Mouse (Mus musculus): ENCODE measurements around the gene Dpf1. TPM values are rescaled to one million over a fixed set of nuclear protein-coding genes. Genes with fewer than 3 reads are reported as not detected.

Gene Dpf1
- total RNA-seq (2021) = 1.8 and 2.4 TPM in 2 replicates
- long read RNA-seq, experiment 1 = 0 reads
- long read RNA-seq, experiment 2, partial matches to known transcripts = 0 of 1 reads
- long read RNA-seq, experiment 2, other reads (novel, unspliced or antisense) = 0 of 1 reads

DNA sequence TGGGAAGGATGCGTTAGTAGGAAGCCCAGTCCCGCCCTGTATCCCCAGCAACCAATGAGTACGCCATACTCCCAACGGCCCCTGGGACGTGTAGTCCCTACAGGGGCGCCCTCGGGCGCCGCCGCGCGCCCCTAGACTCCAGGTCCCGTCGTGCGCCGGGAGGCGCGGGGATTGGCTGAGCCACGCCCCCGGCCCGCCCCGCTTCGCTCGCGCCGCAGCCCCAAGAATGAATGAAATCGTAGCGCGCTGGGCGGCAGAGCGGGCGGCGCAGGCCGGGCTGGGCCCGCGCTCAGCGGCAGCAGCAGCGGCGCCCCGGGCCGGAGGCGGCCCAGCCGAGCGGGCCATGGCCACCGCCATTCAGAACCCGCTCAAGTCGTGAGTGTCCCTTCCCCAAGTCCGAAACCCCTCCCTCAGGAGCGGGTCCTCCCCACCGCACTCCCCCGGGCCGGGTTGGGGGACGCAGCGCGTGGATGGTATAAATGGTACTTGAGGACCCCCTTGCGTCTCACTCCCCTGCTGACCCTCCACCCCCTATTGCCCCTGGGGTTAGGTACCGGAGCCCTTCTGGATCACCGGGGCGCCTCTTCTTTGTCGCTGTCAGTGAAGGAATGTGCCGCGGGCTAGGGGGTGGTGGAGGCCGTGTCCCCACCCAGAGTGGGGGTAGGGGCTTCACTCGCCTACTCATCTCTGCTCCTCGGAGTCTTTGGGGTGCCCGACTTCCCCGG lies at the start of gene Dpf1:
Dpf1 (plus strand) TSS at position 214 of the 725 bp plus-strand sequence.
- DNase-seq = peak; percentile 91

DNA sequence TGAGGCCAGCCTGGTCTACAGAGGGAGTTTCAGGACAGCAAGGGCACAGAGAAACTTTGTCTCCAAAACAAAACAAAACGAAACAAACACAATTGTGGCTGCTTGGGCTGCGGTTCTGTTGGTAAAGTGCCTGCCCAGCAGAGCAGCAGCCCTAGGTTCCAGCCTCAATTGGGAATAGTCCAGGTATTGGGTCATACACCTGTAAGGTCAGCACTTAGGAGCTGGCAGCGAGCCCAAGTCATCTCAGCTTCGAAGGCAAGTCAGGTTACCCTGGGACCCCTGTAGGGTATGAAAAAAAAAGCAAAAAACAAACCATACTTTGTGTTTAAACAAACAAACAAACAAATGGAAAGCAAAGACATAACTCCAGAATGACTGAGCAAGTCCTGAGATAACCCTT lies 47.9 kb upstream of the Dpf1 start:
- DNase-seq = no peak

DNA sequence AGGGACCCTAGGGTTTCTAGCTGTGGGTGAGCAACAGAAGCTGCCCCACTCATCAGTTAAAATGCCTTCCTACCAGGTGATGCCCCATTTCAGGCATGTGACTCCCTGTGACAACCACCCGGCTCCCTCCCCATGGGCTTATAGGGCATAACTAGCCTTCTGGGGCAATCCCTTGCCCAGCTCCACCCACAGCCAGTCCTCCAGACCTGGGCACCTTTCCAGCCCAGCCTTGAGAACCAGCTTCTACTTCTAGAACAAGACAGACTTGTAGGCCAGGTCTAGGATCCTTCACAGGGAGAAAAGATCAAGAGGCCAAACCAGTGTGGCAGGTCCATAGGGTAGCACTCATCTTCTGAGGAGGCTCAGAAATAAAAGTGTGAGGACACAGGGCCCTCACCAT lies 46.4 kb upstream of the Dpf1 start:
- DNase-seq = peak; percentile 65

DNA sequence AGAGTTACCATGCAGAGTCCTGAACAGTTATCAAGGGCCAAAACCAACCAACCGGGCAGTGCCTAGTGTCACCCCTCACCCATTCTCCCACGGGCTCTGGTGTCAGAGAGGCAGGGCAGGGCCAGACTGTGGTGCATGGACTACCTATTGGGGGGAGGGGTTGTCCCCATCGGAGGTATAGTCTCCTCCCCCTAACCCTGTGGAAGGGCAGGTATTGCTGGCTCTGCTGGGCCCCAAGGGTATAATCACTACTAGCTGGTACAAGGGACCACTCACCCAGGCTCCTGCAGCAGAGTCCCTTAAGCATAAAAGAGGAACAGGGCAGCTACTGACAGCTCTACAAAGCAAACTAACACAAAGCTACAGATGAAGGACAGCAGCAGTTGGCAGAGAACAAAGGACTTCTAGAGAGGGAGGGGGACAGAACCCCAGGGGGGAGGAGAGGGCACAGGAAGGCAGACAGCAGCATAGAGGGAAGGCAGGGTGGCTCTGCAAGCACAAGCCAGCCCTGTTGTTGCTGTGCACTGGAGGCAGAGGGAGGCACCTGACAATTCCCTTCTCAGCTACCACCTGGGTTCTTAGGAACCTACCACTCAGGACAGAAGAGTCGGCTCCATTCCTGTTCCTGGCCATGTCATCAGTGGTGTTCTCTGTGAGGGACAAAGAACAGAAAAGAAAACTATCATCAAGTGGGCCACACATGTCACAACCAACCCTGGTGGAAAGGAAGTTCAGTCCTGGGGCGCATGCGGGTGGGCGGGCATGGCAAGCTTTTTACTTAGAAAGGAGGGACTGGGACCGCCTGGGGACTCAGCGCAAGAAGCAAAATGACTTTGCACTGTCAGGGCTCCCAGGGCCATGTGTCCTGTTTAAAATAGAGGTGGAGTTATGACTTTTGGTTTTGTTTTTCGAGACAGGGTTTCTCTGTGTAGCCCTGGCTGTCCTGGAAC lies 43.7 kb upstream of the Dpf1 start:
- no peak for DNase-seq

DNA sequence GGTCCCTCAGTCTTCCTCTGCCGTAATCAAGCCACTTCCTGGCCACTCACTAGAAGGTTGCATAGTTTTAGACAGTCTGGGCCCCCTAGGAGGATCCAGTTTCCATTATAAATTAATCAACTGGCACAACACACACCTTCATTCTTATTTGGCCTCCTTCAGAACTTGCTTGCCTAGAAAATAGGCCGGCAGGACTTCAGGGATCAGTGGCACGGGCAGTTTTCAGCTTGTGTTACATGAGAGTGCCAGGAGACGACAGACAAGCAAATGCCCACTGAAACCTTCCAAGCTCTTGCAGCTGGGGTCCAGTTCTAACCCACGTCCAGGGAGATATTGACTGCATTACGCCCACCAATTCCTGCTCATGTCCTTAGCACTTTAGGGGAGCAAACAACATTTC lies 41.6 kb upstream of the Dpf1 start:
- DNase-seq = no peak

DNA sequence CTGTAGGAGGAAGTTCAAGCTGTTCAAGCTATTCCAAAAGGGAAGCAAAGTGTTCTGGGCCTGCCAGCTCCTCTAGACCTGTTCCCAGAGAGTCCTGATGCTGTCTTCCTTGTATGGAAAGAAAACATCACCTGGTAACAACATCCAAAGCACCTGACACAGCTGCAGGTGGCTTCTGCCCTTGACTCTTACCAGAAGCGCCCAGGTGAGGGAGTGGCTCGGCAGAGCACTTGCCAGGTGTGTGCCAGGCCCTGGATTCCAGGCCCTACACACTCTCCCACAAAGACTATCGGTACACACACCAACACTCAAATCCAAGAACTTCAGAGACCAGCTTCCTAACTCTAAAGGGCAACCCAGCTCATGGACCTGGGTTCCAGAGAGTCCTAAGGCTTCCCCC lies 39.9 kb upstream of the Dpf1 start:
- DNase-seq = no peak

DNA sequence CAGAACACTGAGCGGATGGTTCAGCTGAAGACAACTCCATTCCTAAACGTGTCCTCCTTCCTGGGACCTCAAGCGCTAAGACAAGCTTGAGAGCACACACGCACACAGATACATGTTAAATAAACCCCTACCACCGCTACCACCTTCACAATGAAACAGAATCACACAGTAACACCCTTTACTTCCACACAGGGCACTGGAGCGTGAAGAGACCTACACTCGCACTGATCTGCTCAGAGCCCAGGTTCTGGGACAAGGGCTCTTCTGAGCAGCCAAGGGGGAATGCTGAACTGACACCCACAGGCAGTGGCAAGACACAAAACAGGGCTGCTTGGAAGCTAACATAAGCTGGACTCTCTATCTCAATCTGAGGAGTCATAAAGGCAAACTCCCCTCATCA lies 38.1 kb upstream of the Dpf1 start:
- no peak for DNase-seq

DNA sequence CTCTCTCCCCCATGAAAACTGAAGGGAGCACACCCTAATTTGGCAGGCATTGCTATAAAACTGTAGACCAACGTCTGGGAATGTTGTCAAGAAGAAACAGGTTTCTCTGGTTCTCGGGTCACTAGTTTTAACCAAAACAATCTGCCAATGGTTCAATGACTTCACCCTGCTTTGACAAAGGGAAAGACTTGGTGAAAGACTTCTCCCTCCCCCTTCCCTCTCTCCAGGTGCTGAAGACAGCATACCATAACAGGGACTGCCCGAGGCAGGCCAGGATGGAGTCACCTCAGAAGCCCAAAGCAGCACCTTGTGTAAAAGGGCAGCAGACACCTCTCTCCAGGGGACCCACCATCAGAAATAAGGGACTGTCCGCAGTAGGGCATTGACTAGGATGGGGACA lies 36.8 kb upstream of the Dpf1 start:
- no peak for DNase-seq

DNA sequence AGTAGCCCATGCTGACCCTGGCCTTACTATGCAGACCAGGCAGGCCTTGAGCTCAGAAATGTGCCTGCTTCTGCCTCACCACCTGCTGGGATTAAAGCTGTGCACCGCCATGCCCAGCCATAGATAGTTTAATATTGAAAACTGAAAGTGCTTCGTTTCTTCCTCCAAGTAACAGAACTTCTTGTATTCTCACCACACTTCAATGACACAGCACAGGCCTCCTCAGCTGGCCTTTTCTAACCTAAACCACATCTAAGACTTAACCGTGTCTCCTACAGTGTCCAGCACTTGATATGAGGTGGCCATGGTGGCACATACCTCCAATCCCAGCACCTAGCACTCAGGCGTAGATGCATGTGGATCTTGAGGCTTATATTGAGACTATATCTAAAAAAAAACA lies 33.3 kb upstream of the Dpf1 start:
- no peak for DNase-seq

DNA sequence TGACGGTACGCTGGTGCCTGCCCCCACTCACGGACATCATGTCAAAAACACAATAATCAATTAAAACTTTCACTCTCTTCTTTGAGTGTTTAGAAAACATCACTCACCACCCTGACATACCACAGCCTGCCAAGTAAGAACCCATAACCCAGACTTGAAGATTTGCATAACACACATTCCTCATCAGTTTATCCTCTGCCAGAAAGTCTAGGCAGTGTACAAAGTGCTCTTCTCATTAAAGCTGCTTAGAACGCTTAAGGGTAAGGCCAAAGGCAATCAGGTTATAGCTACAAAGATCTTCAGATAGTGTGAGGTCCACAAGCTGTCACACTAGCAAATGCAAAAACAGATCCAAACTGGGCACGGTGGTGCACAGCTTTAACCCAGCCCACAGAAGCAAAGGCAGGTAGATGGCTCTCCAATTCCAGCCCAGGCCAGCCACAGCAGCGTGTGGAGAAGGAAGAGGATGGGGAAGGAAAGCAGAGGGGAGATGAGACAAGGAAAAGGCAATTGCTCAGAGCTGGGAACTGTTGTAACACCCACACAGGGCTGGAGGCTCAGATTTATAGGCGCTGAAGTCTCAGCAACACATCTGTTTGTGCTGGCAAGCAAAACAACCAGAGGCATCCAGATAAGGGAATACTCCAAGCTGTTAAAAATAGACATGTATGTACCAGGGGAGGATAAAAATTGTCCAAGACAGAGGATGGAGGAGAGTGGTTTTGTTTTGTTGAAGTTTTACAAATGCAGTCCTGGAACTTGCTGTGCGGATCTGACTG lies 31.9 kb upstream of the Dpf1 start:
- no peak for DNase-seq

DNA sequence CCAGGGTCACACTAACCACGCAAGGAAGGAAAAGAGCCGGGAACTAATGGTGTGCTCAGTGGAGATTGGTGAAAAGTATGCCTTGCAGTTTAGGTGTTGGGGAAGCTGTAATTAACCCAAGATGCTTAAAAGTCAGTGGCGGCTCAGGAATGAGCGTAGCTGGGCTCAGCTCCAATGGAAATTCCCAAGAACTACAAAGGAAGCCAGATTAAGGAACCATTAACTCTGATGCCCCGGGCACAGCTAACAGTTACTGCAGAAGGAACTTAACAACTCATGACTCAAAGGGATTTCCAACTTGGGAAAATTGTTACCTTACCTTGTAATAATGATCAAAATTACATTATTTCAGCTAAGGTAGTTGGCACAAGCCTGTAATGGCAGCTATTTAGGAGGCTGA lies 27.0 kb upstream of the Dpf1 start:
- no peak for DNase-seq

DNA sequence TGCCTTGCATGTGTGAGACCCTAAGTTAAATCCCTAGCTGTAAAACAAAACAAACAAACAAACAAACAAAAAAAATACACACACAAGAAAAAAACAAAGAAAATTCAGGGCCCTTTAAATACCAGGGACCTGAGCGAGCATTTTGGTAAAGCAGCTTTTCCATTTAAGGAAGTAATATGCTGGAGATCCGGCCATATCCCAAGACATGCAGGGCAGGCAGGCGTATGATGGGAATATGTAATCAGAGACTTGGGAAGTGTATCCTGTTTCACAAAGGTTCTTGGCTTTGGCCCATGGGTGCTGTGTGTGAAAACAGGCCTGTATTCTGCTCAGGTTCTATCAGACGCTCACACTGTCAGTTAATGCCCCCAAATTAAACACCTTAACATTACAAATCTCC lies 26.2 kb upstream of the Dpf1 start:
- no peak for DNase-seq

DNA sequence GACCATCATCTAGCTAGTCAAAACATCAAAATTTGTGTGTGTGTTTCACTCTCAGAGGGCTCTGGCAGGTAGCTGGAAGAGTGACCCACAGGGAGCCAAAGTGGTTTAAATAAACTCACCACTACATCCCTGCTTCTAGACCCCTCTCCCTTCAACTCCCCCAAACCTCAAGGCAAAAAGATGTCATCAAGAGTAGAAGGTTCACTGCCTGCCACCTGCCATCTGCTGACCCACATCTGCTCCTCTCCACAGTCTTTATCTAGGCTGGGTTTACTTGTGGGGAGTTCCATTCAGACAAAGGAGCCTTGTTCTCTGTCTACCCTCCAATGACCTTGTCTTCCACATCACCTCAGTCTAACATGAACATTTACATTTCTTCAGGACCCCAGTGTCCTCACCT lies 24.5 kb upstream of the Dpf1 start:
- no peak for DNase-seq

DNA sequence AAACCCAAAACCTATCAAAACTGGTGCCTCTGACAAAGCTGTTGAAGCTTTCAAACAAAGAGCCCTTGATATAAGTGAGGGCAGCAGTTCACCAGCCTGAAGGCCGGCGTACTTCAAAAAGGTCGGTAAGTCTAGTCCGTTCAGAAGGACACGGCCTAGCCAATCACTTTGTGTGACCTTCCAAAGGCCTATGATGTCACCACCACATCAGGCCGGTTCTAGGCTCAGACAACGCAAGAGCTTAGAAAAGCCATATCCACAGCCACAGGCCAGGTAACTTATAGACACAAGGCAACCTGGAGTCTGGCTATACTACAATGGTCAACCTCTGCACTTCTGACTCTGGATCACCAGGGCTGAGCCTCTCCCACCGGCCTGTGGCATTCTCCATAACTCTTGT lies 23.8 kb upstream of the Dpf1 start:
- peak; percentile 29 for DNase-seq

DNA sequence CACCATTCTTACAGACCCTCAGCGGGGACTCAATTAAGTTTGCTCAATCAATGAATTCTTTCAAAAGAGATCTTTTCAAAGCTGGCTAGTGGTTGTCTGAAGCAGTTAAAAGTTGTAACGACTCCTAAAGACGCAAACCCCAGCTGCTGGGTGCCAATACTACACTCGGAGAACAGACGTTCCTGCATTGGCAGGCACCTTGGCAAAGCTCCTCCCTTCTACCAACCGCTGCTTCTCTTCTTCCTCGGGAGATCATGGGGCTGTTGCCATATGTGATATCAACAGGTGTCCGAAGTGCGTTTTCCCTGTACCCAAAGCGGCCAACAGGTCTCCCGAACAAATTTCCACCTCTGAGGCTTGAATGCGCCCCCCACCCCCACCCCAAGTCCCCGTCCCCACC lies 22.9 kb upstream of the Dpf1 start:
- DNase-seq = peak; percentile 19

DNA sequence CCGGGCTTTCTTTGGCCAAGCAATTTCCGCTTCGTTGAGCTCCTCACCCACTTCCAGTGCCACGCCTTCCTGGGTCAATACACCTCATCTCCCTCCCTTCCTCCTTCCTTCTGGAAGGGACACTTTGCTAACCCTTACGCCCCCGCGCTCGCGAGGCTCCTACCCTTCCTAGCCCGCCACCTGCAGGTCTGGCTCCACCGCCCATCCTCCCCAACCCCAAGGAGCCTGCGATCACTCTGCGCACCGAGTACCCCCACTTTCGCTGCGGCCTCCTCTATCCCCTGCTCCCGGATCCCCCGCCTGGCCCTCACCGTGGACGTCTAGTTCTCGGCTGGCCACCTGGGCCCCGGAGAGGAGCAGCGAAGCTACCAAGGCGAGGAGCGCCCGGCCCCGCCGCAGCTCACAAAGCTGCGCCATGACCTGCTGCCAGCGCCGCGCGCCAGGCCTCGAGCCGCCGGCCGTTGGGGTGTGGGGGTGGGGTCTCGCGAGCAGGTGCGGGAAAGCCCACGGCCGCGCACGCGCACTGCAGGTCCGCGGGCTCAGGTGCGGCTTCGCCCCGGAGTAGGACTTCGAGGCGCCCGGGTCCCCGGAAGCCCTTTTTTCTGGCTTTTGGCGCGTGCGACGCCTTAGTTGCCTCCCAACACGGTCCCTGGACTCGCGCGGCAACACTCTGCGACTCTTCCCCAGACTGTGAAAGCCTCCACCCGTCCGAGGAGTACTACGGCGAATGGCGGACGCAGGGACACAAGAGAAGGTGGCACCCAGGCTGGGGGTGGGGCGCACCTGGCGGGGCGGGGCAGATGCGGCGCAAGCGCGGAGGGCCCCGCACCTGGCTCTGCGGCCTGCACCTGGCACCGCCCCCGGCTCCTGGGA lies 22.3 kb upstream of the Dpf1 start, which contains the start of gene Spint2:
Spint2 (minus strand) TSS at position 712 of the 873 bp plus-strand sequence.
- DNase-seq = peak; percentile 81

DNA sequence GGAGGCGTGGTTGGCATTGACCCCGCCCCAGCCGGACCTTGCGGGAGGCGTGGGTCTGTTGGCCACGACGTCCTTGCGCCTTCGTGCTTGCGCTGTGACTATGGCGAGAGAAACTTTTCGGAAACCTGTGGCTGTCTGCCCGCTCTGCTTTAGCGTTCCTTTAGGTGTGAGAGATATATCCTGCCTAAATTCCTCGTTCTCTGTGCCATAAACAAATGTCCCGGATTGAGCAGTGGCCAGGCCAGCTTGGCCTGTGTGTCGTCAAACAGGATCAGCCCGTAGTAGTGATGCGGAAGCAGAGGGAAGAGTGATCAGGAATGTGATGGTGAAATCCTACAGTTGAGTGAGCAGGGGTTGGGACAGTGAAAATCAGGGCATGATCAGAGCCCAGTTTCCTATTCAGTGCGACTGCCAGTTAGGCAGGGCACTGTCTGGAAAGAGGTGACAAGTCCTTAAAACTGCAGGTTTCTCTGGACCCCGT lies 21.6 kb upstream of the Dpf1 start:
- DNase-seq = no peak

DNA sequence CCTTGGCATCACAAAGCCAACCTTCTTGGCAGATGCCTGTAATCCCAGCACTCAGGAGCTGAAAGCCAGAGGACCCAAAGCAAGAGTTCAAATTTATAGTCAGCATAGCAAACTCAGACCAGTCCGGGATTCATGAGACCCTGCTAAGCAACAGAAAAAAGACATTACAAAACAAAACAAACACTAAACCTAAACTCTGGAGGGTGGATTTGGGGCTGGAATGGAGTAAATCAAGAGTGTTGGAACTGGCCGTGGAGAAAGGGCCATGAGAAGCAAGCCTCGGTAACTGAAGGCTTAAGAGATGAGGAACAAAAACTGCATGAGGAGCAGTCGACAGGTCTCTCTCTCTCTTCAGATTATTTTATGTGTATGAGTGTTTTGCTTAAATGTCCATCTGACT lies 19.9 kb upstream of the Dpf1 start:
- no peak for DNase-seq

DNA sequence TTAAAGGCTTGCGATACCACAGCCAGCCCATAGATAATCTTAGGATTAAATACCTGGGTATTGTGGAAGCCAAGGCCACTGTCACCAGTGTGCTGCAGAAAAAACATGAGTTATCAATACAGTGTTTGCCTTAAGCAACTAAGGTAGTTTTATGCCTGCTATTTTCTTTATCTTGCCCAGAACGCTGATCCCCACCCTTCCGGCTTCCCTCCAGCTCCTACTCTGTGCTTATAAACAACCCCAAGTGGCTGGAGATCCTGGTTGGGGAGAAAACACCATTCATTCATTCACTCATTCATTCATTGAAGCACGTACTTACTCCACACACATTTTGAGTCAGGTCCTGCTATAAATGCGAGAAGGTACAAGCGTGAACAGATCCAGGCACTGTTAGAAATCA lies 19.2 kb upstream of the Dpf1 start:
- DNase-seq = no peak

DNA sequence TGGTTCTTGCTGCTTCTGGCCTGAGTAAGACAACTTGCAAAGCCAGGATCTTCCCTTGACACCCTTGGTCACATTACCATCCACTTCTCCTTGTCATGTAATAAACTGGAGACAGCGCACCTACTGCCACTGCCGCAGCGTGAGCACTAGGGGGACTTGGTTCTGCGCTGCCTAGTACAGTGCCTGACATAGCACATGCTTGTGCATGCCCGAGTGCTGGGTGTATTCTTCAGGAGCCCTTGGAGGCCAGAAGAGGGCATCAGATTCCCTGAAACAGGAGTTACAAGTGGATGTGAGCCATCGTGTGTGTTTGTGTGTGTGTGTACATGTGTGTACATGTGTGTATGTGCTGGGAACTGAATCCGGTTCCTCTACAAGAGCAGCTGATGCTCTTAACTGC lies 16.3 kb upstream of the Dpf1 start:
- no peak for DNase-seq

DNA sequence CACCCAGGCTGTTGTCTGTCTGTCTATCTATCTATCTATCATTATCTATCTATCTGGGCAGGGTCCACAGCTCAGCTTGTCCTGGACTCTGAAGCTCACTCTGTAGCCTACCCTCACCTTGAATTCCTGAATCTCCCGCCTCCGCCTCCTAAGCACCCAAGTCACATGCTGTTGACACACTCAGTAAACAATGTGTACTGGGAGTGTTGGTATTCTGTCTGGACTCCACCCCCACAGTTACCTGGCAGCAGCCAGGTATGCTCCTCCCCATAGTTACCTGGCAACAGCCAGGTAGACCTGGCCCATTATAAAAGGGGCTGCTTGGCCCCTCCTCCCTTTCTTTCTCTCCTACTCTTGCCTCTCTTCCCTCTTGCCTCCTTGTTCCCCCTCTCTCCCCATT lies 15.7 kb upstream of the Dpf1 start:
- no peak for DNase-seq
